Mouse (Mus musculus) midbrain, embryonic 11.5 days (tissue): ENCODE measurements around the gene Mapk10. TPM values are rescaled to one million over a fixed set of nuclear protein-coding genes. Genes with fewer than 3 reads are reported as not detected.

ENCODE experiments used
- ATAC-seq: fragments of 200-750 bp; cut with Nextera tagmentation; 2 replicates; pipeline ENCODE4 v1.8.0; 2017; ENCODE audit warnings: moderate TSS enrichment, moderate library complexity; ENCODE audit not compliant: low FRiP score
- DNase-seq: peaks from one replicate; pipeline ENCODE4 v3.0.0; 2015; ENCODE audit warnings: low spot score; ENCODE audit errors: missing footprints
- H3K27ac ChIP-seq: fragments of 300-500 bp; sonication (generic); 2 replicates; pipeline ENCODE4 v1.5.1; 2014; ENCODE audit warnings: low read depth, low read length
- H3K27me3 ChIP-seq: fragments of 300-500 bp; sonication (generic); 2 replicates; pipeline ENCODE4 v1.6.1; 2014; ENCODE audit warnings: mild to moderate bottlenecking, low read length, moderate library complexity, mixed read lengths; ENCODE audit not compliant: control insufficient read depth, insufficient read depth
- H3K36me3 ChIP-seq: fragments of 300-500 bp; sonication (generic); 2 replicates; pipeline ENCODE4 v1.6.1; 2014; ENCODE audit warnings: mild to moderate bottlenecking, low read length, moderate library complexity, mixed read lengths; ENCODE audit not compliant: control insufficient read depth, insufficient read depth
- H3K4me1 ChIP-seq: fragments of 300-500 bp; sonication (generic); 2 replicates; pipeline ENCODE4 v1.6.1; 2014; ENCODE audit warnings: low read length; ENCODE audit not compliant: control insufficient read depth, insufficient read depth
- H3K4me2 ChIP-seq: fragments of 300-500 bp; sonication (generic); 2 replicates; pipeline ENCODE4 v1.6.1; 2014; ENCODE audit warnings: mild to moderate bottlenecking, moderate library complexity
- H3K4me3 ChIP-seq: fragments of 300-500 bp; sonication (generic); 2 replicates; pipeline ENCODE4 v1.5.1; 2014; ENCODE audit warnings: low read depth, low read length
- H3K9ac ChIP-seq: fragments of 300-500 bp; sonication (generic); 2 replicates; pipeline ENCODE4 v1.6.1; 2014; ENCODE audit warnings: low read length
- H3K9me3 ChIP-seq: fragments of 300-500 bp; sonication (generic); 2 replicates; pipeline ENCODE4 v1.6.1; 2016; ENCODE audit warnings: low read length; ENCODE audit not compliant: control insufficient read depth
- WGBS: fragments of 180-500 bp; shearing (Covaris S2); extraction: QIAGEN DNeasy Blood & Tissue Kit; methylation state at CpG from one replicate; pipeline ENCODE4 v1.1.7; 2014; 5-methylcytosine and 5-hydroxymethylcytosine counted together
- polyA plus RNA-seq: library from polyadenylated mRNA; unstranded; fragments of >200 nt; fragmentation: Nextera tagmentation; extraction: Ambion mirVana; gene quantifications from 2 replicates; pipeline ENCODE4 v1.2.1, GENCODE M21; 2014

The Mapk10 gene
- polyA plus RNA-seq, 1 experiment from 2014 or later: 47.6 TPM

GRCm38 (mm10) chr5:103071006-103071612, 140.0 kb downstream of the Mapk10 start:
- Histone ChIP-seq H3K27me3 (no peaks in the 10 kb centered on the region), H3K4me1 (0 out of 2 replicates have a peak, but pooled peaks cover 5% of the 10 kb centered on the region), H3K9me3 (no peaks in the 10 kb centered on the region), H3K9ac (no peak overlapping the region), H3K4me2 (no peak overlapping the region), H3K4me3 (no peak overlapping the region), H3K27ac (no peak overlapping the region), H3K36me3 (no peaks in the 10 kb centered on the region)
- no peak for ATAC-seq
- DNase-seq: no peak
- WGBS: 91% methylated on average over 17 of the region's 17 CpGs

GRCm38 (mm10) chr5:103050319-103050916, 160.7 kb downstream of the Mapk10 start:
- Histone ChIP-seq H3K9me3 (no peaks in the 10 kb centered on the region), H3K4me1 (no peaks in the 10 kb centered on the region), H3K4me2 (no peak overlapping the region), H3K27ac (no peak overlapping the region), H3K9ac (no peak overlapping the region), H3K36me3 (no peaks in the 10 kb centered on the region), H3K4me3 (no peak overlapping the region), H3K27me3 (no peaks in the 10 kb centered on the region)
- ATAC-seq: no peak
- no peak for DNase-seq
- 79% methylated on average over 8 of the region's 8 CpGs for WGBS

- WGBS: 87% methylated on average over 4 of the region's 4 CpGs
- H3K9me3 ChIP-seq: no peaks in the 10 kb centered on the region
- no peak for ATAC-seq
Measured at GRCm38 (mm10) chr5:103048011-103048410, 163.1 kb downstream of the Mapk10 start.

GRCm38 (mm10) chr5:103037752-103038151, 173.4 kb downstream of the Mapk10 start:
- WGBS: 96% methylated on average over 3 of the region's 3 CpGs
- ATAC-seq (no peak), DNase-seq (no peak)
- Histone ChIP-seq H3K27ac (no peak overlapping the region), H3K4me1 (no peaks in the 10 kb centered on the region), H3K9ac (no peak overlapping the region), H3K9me3 (no peaks in the 10 kb centered on the region; the same call in 1 of the 2 replicates), H3K36me3 (no peaks in the 10 kb centered on the region; the same call in 1 of the 2 replicates), H3K4me3 (no peak overlapping the region), H3K27me3 (no peaks in the 10 kb centered on the region), H3K4me2 (no peak overlapping the region)

More at GRCm38 (mm10) chr5:103048011-103048410, 163.1 kb downstream of the Mapk10 start:
- Histone ChIP-seq H3K4me1 (no peaks in the 10 kb centered on the region), H3K4me3 (no peak overlapping the region), H3K9ac (no peak overlapping the region), H3K4me2 (no peak overlapping the region), H3K27ac (no peak overlapping the region), H3K27me3 (no peaks in the 10 kb centered on the region), H3K36me3 (no peaks in the 10 kb centered on the region)
- no peak for DNase-seq

- ATAC-seq (no peak), DNase-seq (no peak)
- Histone ChIP-seq H3K27ac (no peak overlapping the region), H3K27me3 (no peaks in the 10 kb centered on the region), H3K36me3 (no peaks in the 10 kb centered on the region), H3K9me3 (no peaks in the 10 kb centered on the region), H3K4me1 (no peaks in the 10 kb centered on the region), H3K4me3 (no peak overlapping the region), H3K9ac (no peak overlapping the region), H3K4me2 (no peak overlapping the region)
- 61% methylated on average over 13 of the region's 13 CpGs for WGBS
Measured at GRCm38 (mm10) chr5:103028940-103029621, 182.1 kb downstream of the Mapk10 start.

GRCm38 (mm10) chr5:103022504-103023172, 188.5 kb downstream of the Mapk10 start:
- DNase-seq (no peak), ATAC-seq (no peak)
- H3K9me3 ChIP-seq: no peaks in the 10 kb centered on the region
- H3K4me1 ChIP-seq: peaks cover 10% of the 10 kb centered on the region; the same call in 1 of the 2 replicates
- no peaks in the 10 kb centered on the region for H3K36me3 ChIP-seq
- H3K4me3 ChIP-seq: no peak overlapping the region
- H3K27ac ChIP-seq: no peak overlapping the region
- no peak overlapping the region for H3K4me2 ChIP-seq
- no peaks in the 10 kb centered on the region for H3K27me3 ChIP-seq
- H3K9ac ChIP-seq: no peak overlapping the region
- WGBS: 63% methylated on average over 7 of the region's 7 CpGs

GRCm38 (mm10) chr5:103021479-103021878, 189.7 kb downstream of the Mapk10 start:
- DNase-seq: no peak
- Histone ChIP-seq H3K27ac (no peak overlapping the region; the same call in 1 of the 2 replicates), H3K9me3 (no peaks in the 10 kb centered on the region), H3K4me3 (no peak overlapping the region), H3K4me2 (no peak overlapping the region), H3K4me1 (peaks cover 10% of the 10 kb centered on the region; the same call in 1 of the 2 replicates), H3K27me3 (no peaks in the 10 kb centered on the region), H3K9ac (no peak overlapping the region), H3K36me3 (no peaks in the 10 kb centered on the region)
- ATAC-seq: no peak
- 80% methylated on average over 8 of the region's 8 CpGs for WGBS

- no peaks in the 10 kb centered on the region for H3K27me3 ChIP-seq
- 29% methylated on average over 3 of the region's 3 CpGs for WGBS
- H3K9me3 ChIP-seq: no peaks in the 10 kb centered on the region
- no peak for DNase-seq
- no peaks in the 10 kb centered on the region for H3K36me3 ChIP-seq
- no peak overlapping the region for H3K9ac ChIP-seq
- no peak overlapping the region for H3K27ac ChIP-seq
- H3K4me1 ChIP-seq: peaks cover 10% of the 10 kb centered on the region; the same call in 1 of the 2 replicates
- ATAC-seq: peak; percentile 73
- no peak overlapping the region for H3K4me2 ChIP-seq
- no peak overlapping the region for H3K4me3 ChIP-seq
Measured at GRCm38 (mm10) chr5:103020954-103021353, 190.2 kb downstream of the Mapk10 start.
